Mouse (Mus musculus): ENCODE data around the gene Stk32b.

DNA sequence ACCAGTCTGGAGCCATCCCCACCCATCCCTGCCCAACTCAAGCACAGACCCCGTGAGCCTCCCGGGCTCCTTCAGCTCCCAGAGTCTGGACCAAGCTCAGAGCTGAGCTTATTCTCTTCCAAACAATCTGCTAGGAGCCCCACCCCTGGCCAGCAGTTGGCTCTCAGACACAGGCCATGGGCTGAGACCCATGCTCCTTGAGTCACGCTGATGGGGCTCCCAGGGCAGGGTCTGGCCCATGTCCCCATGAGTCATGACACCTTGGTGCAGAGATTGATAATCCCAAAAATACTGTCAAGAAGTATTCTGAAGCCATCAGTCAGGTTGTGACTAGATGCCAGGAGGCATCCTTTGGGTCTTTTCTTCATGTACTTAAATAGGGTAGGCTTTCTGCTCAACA is 45.1 kb upstream of the Stk32b start:
- TF ChIP-seq POLR2A (IDR thresholded peaks at IDR 0.05; ENCODE audit: borderline replicate concordance, control insufficient read depth, low read depth, low read length) (no peak), CTCF (IDR thresholded peaks at IDR 0.05; ENCODE audit: control insufficient read depth, insufficient read depth, low read length) (no peak)

Data from bone marrow, adult 2 months (tissue).